Mouse (Mus musculus): ENCODE measurements around the gene Chst11. TPM values are rescaled to one million over a fixed set of nuclear protein-coding genes. Genes with fewer than 3 reads are reported as not detected.

Chst11 gene
- total RNA-seq, 2 experiments from 2014 or later: 2.3 to 2.6 TPM

DNA sequence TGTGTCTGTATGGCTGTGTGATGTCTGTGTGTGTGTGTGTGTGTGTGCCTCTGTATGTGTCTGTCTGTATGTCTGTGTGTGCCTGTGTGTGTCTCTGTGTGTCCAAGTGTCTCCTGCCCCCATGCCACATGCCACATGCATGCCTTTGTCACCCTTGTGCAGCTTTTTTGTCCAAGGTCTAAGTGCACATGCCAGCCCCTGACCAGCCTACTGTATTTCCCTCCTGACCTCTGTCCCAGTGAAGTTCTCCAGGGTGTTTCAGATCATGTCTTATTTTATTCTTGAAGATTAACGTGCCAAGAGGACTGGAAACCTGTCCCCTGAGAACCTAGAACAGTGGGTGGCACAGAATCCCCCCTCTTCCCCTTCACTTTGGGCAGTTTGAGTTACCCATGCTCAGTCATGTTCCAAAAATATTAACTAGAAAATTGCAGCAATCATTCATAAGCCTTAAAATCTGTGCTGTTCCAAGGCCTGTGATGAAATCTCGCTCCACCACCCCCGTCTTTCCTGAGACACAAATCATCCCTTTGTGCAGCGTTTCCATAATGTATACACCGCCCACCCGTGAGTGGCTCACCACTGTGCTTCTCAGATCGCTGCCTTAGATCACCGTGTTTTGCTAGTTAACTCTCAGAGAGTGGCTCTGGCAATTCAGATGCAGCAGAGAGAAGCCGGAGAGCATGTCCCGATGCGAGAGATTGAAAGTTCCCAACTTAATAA lies 180.4 kb downstream of the Chst11 start:
- DNase-seq (ENCODE audit: low spot score in 2 of 2): no peak

DNA sequence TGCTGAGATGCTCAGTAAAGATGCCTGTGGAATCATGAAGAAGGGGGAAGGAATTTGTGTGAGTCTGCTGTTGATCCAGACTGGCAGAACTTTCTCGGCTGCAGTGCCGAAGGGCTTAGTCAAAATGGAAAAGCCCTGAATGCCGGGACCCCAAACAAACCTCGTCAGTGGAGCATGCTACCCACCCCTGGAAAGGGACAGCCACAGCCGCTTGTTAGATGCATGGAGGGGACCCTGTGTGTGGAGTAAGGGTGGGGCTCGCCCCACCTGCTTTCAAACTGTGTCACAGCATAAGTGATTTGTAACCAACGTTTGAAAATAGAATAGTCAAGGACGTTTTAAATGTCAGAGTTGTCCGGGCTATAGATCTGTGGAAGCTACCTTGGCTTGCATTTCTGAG lies 181.0 kb downstream of the Chst11 start:
- no peak for DNase-seq (ENCODE audit: low spot score in 2 of 2)

DNA sequence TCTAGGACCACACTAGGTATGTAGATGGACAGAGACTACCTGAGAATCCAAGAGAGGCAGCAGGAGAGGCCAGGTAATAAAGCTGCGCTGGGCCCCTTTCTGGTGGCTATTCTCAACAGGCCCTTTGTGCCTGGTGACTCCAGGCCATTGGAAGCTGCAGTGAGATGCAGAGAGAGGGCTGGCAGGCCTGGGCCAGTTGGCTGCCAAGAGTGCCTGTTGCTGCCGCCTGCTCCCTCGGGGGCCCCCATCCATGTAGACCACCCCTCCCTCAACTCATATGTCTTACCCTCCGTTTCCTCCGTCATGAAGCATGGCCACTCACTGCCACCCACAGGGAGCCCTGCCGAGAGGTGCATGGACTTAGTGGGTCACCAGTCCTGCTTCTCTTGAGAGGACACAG lies 182.2 kb downstream of the Chst11 start:
- no peak for DNase-seq (ENCODE audit: low spot score in 2 of 2)

DNA sequence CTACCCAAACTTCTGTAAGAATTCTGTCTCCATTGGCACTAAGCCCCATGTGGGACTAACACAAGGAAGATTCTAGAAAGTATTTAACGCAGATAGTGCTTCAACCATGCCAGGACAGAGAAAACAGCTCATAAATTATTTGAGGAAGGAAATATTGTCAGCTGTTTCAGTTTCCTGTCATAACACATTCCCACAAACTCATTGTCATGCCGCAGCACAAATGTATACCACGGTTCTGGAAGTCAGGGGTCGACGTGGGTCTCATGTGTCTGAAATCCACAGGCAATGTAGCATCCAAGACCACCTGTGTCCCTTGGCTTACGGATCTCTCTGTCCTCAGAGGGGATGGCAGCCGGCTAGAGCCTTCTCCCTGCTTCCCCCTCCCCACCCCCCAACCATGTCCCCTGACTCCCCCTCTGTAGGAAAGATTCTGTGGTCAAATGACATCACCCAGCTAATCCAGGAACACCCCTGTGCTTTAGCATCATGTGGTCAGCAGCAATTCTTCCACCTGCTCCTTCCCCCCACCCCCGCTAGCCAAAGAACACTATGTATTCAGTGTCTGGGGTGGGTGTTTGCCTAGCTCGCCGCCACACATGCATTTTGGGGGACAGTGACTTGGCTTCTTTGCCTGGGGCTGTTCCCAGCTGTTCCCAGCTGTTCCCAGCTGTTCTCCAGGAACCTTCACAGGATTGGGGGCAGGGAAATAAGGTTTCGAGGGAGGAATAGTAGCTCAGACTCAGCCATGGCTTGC lies 183.2 kb downstream of the Chst11 start:
- no peak for DNase-seq (ENCODE audit: low spot score in 2 of 2)

DNA sequence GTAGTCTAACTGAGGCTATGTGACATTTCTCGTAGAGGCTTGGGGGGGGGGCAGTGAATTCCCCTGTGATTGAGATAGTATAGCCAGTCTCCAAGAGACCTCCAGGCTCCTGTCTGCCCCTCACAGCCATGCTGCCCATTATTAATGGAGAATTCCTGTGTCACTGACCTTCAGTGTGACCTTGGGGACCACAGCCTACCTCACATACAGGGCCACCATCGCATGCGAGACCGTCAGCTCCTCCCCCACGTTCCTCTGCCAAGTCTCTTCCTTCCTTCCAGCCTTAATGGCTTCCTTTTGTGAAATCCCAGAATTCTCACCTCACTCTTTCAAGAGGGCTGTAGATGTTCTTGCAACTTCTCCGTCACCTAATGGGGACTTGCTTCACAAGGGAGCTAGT lies 184.3 kb downstream of the Chst11 start:
- DNase-seq (ENCODE audit: low spot score in 2 of 2): no peak

DNA sequence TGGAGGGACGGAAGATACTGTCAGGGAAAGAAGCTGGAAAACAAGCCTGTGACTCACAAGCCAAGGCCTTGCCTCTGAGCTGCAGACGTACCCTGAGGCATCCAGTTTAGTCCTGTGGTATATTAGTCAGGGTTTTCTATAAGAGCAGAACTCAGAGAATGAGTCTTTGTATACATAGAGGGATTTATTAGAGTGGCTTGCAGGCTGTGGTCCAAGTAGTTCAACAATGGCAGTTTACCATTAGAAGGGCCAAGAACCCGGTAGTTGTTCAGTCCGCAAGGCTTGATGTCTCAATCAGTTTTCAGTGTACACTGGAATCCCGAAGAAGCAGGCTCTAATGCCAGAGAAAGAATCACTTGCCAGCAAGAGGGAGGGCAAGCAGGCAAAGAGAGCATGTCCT lies 192.9 kb downstream of the Chst11 start:
- no peak for DNase-seq (ENCODE audit: low spot score in 2 of 2)

DNA sequence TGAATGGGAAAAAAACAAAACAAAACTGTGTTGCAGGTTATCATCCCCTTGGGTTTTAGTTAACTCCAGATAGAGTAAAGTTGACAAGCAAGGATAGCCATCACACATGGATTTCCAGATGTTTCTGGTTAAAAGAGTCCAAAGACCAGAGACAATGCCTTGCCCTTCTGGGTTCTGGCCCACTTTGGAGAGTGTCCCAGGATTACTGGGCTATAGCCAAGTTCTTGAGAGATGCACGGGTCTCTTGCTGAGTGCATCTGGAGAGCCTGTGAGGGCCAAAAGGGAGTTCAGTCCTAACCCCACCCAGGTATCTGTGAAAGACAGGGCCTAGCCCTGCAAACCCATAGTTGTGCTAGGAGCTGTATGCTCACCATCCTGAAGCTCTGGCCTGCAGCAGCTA lies 193.4 kb downstream of the Chst11 start:
- no peak for DNase-seq (ENCODE audit: low spot score in 2 of 2)

DNA sequence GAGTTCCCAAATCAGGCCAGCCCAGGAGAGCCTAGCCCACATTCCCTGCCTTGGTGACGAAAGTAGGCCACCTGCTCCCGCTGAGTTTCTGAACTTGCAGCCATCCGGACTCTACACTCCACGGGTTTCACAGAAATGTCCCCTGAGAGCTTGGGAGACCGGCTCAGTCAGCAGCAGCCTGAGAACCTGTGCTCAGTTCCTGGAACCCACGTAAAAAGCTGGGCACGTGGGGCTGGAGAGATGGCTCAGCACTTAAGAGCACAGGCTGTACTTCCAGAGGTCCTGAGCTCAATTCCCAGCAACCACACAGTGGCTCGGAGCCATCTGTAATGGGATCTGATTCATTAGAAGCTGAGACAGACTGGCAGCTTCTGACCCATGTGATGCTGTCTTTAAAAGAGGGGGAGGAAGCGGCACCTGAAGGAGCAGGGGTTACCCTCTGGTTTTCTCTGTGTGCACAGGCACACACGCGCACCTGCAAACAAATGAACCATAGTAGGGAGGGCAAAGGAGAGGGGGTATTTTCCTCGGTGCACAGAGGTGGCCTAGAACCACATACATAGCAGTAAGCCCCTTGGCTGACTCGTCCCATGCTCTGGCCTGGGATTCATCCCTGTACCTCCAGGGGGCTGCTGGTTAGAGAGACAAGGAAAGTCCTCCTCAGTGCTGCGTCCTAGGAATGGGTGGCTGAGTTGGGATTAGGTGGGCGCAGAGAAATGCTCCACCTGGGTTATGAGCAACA lies 196.7 kb downstream of the Chst11 start:
- no peak for DNase-seq (ENCODE audit: low spot score in 2 of 2)

DNA sequence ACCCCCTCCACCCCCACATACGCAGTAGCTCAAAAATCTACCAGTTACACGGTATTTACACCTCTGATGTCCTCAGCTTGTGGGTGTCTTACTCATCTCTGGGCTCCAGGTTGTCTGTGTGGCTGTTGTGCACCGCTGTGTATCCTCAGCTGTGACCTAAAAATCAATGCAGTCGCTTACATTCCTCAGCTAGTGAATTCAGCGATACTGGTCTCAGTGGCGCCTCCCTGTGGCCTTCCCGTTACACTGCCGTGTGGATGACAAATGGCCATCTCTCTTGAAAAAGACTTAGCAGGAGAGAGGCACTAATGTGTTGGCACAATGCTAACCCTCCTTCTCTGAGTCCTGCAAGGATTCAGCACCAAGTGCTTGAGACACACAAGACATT lies 197.3 kb downstream of the Chst11 start:
- peak; percentile 57 to 81 for DNase-seq (ENCODE audit: low spot score in 2 of 2)

DNA sequence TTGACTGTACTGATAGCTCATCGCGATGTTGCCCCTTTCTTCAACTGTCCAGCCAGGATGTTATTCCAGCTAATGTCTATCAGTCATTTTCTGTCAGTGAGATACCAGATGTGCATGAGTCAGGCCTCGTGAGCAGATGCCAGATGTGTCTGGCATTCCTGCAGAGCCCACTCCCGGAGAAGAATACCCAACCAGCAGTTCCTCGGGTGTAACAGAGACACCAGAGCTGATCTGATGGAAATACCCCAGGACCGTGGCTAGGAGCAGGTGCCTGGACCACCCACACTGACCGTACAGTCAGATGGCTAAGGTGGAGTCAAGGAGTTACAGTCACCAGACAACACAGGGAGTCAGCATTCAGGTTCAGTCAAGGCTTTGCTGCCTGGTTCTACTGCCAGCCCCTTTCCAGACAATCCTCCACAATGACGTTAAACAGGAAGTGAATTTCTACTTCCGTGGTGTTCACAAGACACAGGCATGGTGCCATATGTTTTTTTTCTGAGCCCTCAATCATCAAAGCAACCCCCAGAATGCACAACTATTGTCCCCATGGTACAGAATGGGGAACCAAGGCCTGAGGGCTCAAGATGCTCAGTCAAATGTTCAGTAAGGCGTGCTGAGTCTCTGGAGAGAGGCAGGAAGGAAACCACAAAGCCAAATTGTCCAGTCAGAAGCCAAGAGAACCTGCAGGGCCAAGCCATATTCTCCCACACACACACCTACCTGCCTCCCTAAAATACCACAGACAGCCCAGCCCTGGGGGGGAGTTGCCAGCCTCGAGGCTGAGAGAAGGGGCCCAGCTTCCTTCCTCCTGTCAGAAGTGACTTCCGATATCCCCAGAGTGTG lies 198.6 kb downstream of the Chst11 start:
- no peak for DNase-seq (ENCODE audit: low spot score in 2 of 2)

DNA sequence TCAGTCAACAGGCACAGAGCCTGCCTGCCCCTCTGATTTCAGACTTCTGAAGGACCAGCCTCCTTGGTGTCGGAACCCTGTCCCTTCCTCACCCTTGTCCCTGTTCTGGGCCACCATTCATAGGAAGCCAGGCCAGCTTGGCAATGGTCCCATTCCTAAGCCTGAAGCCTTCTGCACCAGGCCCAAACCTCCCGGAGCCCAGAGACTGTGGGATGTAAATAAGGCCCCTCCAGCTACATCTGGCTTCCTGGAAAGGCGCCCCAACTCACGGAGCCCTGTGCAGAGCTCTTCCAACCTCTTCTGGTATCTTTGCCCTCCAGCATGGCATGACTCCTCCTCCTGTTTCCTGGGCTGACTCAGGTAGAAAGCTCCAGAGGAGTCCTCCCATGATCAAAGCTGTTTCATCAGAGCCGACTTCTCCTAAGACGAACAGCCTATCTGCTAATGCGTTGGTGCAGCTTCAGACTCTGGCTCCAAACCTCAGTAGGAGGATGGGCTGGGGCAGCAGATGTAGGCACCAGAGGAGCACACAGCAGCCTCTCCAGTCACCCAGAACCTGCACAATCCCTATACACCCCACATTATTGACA lies 199.3 kb downstream of the Chst11 start:
- DNase-seq (ENCODE audit: low spot score in 2 of 2): peak in 1 of 2 experiments; percentile 31

DNA sequence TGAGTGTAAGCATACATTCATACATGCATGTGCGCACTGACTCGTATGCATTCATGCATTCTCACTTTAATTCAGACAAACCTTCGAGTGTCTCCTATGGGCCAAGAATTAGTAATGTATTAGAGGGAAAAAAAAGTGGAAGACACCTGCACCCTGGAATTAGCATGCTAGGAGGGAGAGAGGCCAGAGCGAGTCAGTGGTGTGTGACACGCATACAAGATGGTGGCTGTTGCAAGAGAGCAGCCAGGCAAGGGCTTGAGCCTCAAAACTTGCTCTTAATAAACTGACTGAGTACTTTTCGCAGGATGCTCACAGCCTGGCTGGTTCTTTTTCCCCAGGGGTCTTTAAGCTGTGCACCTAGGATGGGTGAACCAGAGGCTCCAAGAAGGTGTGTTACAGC lies 199.8 kb downstream of the Chst11 start:
- no peak for DNase-seq (ENCODE audit: low spot score in 2 of 2)

DNA sequence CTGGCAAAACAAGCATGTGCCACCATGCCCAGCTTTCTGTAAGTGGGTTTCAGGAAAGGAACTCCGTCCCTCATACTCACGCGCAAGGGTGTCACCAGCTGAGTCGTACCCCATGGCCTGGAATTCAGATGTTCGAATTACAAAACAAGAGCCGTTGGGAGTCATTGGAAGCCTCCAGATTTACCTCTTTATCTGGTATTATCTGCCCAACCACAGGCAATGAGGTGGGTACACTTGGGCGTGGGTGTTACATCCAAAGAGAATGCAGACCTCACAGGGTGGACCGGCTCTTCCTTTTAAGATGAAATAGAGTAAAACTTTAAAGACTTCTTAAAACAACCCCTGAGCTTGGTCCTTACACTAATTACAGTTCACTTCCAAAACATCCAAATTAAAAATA lies 200.9 kb downstream of the Chst11 start:
- DNase-seq (ENCODE audit: low spot score in 2 of 2): no peak

DNA sequence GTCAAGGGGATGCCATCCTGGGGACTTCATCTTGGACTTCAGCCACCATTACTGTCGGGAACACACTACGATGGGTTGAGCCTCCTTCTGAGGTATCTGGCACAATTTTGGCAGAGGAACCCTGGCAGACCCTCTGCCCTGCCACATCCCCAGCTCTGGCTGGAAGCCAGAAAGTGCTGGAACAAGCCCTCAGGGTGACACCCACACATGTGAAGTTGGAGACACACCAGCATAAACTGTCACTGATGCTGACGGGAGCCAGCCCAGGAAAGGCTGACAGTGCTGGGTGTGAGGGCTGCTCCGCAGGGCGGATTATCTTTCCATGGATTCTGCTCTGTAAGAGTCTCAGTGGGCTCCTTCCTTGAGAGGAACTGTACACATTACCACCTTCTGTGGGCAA lies 201.7 kb downstream of the Chst11 start:
- no peak for DNase-seq (ENCODE audit: low spot score in 2 of 2)

DNA sequence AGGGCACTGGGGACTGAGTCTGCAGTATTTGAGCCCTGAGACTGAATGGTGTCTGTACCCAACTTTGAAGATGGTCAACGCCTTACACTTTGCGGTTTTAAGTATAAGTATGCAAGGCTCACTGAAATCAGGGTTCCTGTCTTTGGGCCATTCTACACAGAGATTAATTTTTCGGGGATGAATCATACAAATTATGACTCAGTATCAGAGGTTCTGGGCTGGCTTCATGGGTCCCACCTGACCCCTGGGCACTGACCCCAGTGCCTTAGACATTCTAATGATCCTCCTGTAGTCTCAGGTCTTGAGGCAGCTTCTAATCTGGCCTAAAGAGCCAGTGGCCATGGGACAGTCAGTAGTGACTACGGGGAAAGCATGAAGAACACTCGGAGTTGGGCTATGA lies 203.8 kb downstream of the Chst11 start:
- DNase-seq (ENCODE audit: low spot score in 2 of 2): no peak

DNA sequence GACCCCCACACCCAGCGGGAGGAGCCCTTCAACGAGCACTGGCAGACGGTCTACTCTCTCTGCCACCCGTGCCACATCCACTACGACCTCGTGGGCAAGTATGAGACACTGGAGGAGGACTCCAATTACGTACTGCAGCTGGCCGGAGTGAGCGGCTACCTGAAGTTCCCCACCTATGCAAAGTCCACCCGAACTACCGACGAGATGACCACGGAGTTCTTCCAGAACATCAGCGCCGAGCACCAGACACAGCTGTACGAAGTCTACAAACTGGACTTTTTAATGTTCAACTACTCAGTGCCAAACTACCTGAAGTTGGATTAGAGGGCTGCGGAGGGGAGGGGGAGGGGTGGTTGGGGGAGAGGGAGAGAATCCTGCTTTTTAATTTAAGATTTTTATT lies 206.2 kb downstream of the Chst11 start:
- no peak for DNase-seq (ENCODE audit: low spot score in 2 of 2)

DNA sequence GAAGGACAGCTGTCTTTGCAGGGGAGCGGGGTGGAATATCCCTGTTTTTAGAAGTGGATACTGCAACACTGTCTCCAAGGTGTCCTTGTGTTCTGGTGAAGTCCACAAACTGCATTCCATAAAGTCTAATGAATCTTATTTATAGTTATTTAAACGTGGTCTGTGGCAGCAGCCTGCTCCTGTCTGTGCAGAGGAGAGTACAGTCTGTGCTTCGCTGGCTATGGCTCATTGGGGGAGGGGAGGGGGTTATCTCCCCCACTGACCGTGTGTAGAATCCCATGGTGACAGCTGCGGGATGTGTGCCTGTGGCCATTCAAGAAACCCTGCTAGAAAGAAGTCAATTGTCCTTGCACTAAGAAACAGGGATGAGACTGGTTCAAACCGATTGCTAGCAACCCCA lies 206.7 kb downstream of the Chst11 start:
- no peak for DNase-seq (ENCODE audit: low spot score in 2 of 2)

DNA sequence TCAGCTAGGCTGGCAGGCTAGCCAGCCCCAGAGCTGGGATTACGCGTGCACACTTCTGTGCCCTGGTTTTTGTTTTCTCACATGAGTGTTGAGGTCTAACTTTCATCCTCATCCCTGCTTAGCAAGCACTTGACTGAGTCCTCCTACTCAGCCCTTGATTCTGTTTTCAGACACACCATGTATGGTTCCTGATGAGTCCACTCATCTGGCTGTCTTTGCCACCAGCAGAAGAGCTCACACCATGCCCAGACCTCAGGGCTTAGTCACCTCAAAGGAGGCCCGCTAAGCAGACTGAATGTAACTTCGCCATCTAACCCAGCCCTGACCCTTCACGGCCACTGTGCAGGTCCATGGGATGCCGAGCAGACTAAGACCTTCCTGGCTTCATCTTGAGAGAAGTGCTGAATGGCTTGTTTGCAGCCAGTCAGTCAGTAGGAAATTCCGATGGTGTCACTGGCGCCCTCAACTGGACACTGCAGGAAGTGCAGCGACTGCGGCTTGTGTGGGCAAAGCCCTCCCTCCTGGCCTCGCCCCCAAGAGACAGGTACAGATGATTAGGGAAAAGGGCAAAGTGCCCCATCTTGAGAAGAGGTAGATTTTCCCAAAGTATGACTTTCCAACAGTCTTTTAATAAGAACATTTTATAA lies 212.5 kb downstream of the Chst11 start:
- peak; percentile 43 to 58 for DNase-seq (ENCODE audit: low spot score in 2 of 2)

DNA sequence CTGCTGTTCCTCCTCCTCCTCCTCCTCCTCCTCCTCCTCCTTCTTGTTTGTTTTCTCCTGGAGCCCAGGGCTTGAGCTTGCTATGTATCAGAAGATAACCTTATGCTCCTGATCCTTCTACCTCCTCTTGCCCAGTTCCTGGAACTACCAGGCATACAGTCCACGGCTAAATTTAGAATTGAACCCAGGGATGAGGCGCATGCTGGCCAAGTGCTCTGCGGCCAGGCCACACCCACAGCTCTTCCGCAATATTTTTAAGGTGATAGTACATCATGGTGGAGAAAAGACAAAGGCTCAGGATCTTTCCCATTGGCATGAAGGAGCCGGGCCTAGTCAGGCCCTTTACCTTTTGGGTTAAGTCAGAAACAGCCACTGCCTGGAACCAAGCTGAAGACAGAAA lies 213.4 kb downstream of the Chst11 start:
- DNase-seq (ENCODE audit: low spot score in 2 of 2): no peak

DNA sequence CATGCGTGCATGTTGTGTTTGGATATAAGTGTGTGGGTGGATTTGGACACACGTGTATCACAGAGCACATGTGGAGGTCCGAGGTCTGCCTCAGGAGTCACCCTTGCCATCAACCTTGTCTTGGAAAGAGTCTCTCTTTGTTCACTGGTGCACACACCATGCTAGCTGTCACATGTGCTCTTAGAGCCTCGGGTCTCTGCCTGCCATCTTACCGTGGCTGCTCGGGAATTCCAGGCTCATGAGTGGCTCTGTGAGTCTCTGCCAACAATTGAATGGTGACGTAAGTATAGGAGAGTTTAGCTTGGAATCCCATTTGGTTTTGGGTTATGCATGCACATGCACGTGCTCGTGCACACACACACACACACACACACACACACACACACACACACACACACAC lies 214.0 kb downstream of the Chst11 start:
- DNase-seq (ENCODE audit: low spot score in 2 of 2): no peak
